Mouse (Mus musculus) C2C12 (cell line): ENCODE data around the gene Cd84. TPM values are rescaled to one million over a fixed set of nuclear protein-coding genes. Genes with fewer than 3 reads are reported as not detected.
"Not testable (repeated sequence)": the region's sequence is repeated elsewhere in the genome, so short reads cannot be mapped to it uniquely, and the experiment has no call there.

Source experiments
- H3K27me3 ChIP-seq: one replicate; pipeline ENCODE4 v1.6.1; 2011; ENCODE audit not compliant: control insufficient read depth, insufficient read depth, insufficient read length
- H3K36me3 ChIP-seq: one replicate; pipeline ENCODE4 v1.6.1; 2011; ENCODE audit not compliant: control insufficient read depth, insufficient read depth
- H3K4me3 ChIP-seq: one replicate; pipeline ENCODE4 v1.5.1; 2011; ENCODE audit warnings: mild to moderate bottlenecking, control low read depth; ENCODE audit not compliant: poor library complexity, insufficient read depth, severe bottlenecking
- H3K79me2 ChIP-seq: one replicate; pipeline ENCODE4 v1.6.1; 2011; ENCODE audit not compliant: control insufficient read depth, insufficient read depth
- H3K79me3 ChIP-seq: one replicate; pipeline ENCODE4 v1.6.1; 2011; ENCODE audit warnings: low read depth, control low read depth
- H3ac ChIP-seq: one replicate; pipeline ENCODE3; 2011; ENCODE audit warnings: low read depth; ENCODE audit not compliant: control insufficient read depth, insufficient read length
- CEBPB ChIP-seq: IDR thresholded peaks from one replicate; pipeline ENCODE4 v1.6.1; 2011; ENCODE audit warnings: low read depth, mild to moderate bottlenecking, control low read depth, moderate library complexity
- CTCF ChIP-seq: IDR thresholded peaks from one replicate; pipeline ENCODE4 v1.5.1; 2011; ENCODE audit not compliant: control insufficient read depth, insufficient read depth, insufficient read length
- FOSL1 ChIP-seq: IDR thresholded peaks from one replicate; pipeline ENCODE4 v1.8.0; 2011; ENCODE audit warnings: mild to moderate bottlenecking, low read length; ENCODE audit not compliant: poor library complexity, insufficient read depth, severe bottlenecking
- MAX ChIP-seq: IDR thresholded peaks from one replicate; pipeline ENCODE4 v1.6.1; 2011; ENCODE audit warnings: mild to moderate bottlenecking, control low read depth
- MYOD1 ChIP-seq: IDR thresholded peaks from one replicate; pipeline ENCODE4 v1.6.1; 2011; ENCODE audit warnings: low read depth; ENCODE audit not compliant: control insufficient read depth, insufficient read length
- MYOG ChIP-seq: IDR thresholded peaks from one replicate; pipeline ENCODE4 v1.6.1; 2011; ENCODE audit not compliant: control insufficient read depth, insufficient read length; ENCODE audit errors: extremely low read depth
- USF1 ChIP-seq: IDR thresholded peaks from one replicate; pipeline ENCODE4 v1.6.1; 2011; ENCODE audit warnings: low read depth, mild to moderate bottlenecking, control low read depth, moderate library complexity
- long read RNA-seq, 2 experiments: library from polyadenylated mRNA; unstranded; transcript quantifications; one replicate each; pipeline ENCODE4 v2.0.0; 2019 to 2020
- polyA plus RNA-seq: library from polyadenylated mRNA; unstranded; fragments of >200 nt; fragmentation: generic; extraction: Trizol; gene quantifications from one replicate; pipeline ENCODE4 v1.2.1, GENCODE M21; 2012; ENCODE audit warnings: missing spikeins

The Cd84 gene
- polyA plus RNA-seq: not detected
- long read RNA-seq, experiment 1: 0 reads
- long read RNA-seq, experiment 2: 0 reads

DNA sequence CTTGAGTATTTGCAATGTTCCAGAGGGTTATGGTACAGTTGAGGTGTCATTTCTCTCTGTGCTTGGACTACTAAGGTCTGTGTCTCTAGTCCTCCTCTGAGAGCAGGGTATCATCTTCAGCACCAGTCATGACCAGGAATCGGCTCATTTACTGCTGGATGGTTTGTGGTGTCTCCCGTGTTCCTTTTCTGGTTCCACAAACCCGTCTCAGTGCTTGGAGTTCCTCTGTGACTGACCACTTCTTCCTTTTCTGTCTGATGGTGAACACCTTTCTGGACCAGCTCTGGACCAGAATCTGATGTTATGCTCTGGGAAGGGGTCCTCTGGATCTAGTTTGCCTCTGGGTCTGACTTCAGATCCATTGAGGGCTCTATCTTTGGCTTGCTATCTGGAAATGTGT is at the start of gene Cd84:
TSS of gene Cd84 (plus strand) at position 210 of the 400 bp plus-strand sequence.
- H3K79me2 ChIP-seq: no peaks in the 10 kb centered on the region
- H3ac ChIP-seq: no peak within 1 kb of the TSS
- H3K4me3 ChIP-seq: no peak within 1 kb of the TSS
- no peak for TF ChIP-seq CEBPB
- TF ChIP-seq CTCF: no peak
- no peak for TF ChIP-seq MAX
- no peak for TF ChIP-seq FOSL1
- TF ChIP-seq MYOD1: no peak
- TF ChIP-seq USF1: no peak
- no peak for TF ChIP-seq MYOG
- no peaks in the 10 kb centered on the region for H3K36me3 ChIP-seq
- H3K27me3 ChIP-seq: no peaks in the 10 kb centered on the region
- no peaks in the 10 kb centered on the region for H3K79me3 ChIP-seq

DNA sequence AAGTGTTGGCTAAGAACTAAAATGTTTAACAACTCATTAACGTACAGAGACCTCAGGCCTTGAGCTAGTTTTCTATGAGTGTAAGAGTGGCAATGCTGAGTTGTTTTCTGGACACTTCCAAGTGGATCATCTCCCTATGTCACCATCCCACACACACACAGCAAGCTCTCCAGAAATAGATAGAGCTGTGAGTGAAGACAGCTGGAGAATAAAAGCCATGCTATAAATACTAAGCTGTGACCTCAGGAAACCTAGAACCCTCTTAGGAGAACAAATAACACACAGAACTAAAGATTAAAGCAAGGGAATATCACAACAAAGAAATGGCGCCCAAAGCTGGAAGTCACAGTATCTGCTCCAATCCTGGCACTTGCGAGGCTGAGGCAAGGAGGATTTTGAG is 48.0 kb upstream of the Cd84 start:
- Histone ChIP-seq H3K36me3 (no peaks in the 10 kb centered on the region), H3K4me3 (no peak overlapping the region), H3K79me3 (no peaks in the 10 kb centered on the region), H3K27me3 (no peaks in the 10 kb centered on the region), H3K79me2 (no peaks in the 10 kb centered on the region), H3ac (no peak overlapping the region)
- no peak for TF ChIP-seq MYOD1
- TF ChIP-seq USF1: no peak
- TF ChIP-seq MYOG: no peak
- TF ChIP-seq CEBPB: no peak
- no peak for TF ChIP-seq MAX
- TF ChIP-seq FOSL1: no peak
- TF ChIP-seq CTCF: no peak

DNA sequence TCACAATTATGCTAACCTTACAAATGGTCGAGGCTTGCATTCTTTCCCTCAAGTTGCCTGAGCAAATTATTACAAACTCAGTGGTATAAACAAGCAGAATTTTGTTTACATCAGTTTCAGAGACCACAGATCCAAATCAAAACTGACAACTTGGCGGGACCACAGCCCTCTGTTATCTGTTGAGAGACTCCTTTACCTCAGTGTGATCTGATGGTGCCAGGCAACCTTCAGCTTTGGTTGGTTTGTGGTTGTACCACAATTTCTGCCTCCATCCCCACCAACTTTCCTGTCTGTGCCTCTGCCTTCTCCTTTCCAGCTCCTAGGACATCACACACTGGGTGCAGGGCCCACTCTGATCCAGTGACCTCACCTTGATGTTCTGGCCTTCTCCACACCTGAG is 43.3 kb upstream of the Cd84 start:
- H3K27me3 ChIP-seq: no peaks in the 10 kb centered on the region
- no peaks in the 10 kb centered on the region for H3K36me3 ChIP-seq
- H3ac ChIP-seq: no peak overlapping the region
- TF ChIP-seq MYOG (no peak), CTCF (no peak), MAX (no peak), USF1 (no peak), CEBPB (no peak), MYOD1 (no peak), FOSL1 (no peak)
- H3K79me3 ChIP-seq: no peaks in the 10 kb centered on the region
- H3K4me3 ChIP-seq: no peak overlapping the region
- H3K79me2 ChIP-seq: no peaks in the 10 kb centered on the region

DNA sequence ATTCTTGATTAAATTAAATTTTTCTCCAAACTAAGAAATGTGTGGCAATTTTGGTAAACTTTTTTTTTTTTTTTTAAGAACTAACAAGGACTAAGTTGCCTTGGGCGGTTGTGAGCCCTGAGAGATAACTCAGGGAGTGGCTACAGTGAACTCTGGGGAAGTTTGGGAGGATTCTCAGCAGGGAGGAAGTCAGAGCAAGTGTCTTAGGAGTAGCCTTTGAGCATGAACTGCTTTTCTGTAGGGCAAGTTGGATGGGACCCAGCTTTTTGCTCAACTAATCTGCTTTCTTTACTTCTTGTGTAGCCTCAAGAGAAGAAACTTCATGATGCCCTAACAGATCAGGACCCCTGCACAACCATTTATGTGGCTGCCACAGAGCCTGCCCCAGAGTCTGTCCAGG is 41.7 kb upstream of the Cd84 start:
- no peak overlapping the region for H3ac ChIP-seq
- no peaks in the 10 kb centered on the region for H3K36me3 ChIP-seq
- no peak for TF ChIP-seq CTCF
- no peak for TF ChIP-seq MAX
- no peak for TF ChIP-seq MYOD1
- no peak for TF ChIP-seq MYOG
- no peak for TF ChIP-seq FOSL1
- TF ChIP-seq CEBPB: no peak
- TF ChIP-seq USF1: no peak
- no peaks in the 10 kb centered on the region for H3K79me2 ChIP-seq
- H3K27me3 ChIP-seq: no peaks in the 10 kb centered on the region
- H3K4me3 ChIP-seq: no peak overlapping the region
- no peaks in the 10 kb centered on the region for H3K79me3 ChIP-seq

DNA sequence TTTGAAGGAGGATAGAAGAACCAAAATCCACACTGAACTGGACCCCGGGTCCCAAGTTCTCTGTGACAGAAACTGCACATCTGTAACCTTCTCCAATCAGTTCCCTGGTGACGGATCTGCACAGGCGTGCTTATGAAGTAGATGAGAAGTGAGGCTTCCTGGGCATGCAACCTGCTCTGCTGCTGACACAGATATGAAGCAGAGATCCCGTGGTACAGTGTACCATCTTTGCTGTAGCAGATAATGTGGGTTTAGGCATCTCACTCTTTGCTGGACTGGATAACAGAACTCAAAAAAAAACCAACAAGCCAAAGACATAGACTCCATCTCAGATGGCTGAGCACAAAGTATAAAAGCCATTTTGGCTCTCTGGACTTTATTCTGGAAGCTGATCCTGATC is 39.8 kb upstream of the Cd84 start:
- Histone ChIP-seq H3K36me3 (no peaks in the 10 kb centered on the region), H3K4me3 (no peak overlapping the region), H3K79me2 (no peaks in the 10 kb centered on the region), H3K79me3 (no peaks in the 10 kb centered on the region), H3K27me3 (no peaks in the 10 kb centered on the region), H3ac (no peak overlapping the region)
- TF ChIP-seq CEBPB (no peak), MAX (no peak), FOSL1 (no peak), MYOG (no peak), CTCF (no peak), MYOD1 (no peak), USF1 (no peak)

DNA sequence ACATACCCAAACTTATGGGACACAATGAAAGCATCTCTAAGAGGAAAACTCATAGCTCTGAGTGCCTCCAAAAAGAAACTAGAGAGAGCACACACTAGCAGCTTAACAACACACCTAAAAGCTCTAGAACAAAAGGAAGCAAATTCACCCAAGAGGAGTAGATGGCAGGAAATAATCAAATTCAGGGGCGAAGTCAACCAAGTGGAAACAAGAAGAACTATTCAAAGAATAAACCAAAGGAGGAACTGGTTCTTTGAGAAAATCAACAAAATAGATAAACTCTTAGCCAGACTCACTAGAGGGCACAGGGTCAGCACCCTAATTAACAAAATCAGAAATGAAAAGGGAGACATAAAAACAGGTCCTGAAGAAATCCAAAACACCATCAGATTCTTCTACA is 28.4 kb upstream of the Cd84 start:
- not testable (repeated sequence) for H3K79me2 ChIP-seq, H3K36me3 ChIP-seq, H3K27me3 ChIP-seq, H3K79me3 ChIP-seq, H3K4me3 ChIP-seq, H3ac ChIP-seq
